Mouse (Mus musculus) spleen, postnatal 4 days (tissue): ENCODE measurements around the gene Cped1.
"Not testable (repeated sequence)": the region's sequence is repeated elsewhere in the genome, so short reads cannot be mapped to it uniquely, and the experiment has no call there.

ENCODE experiments used
- DNase-seq, 2 experiments: peaks; one replicate each; pipeline ENCODE4 v3.0.0; 2022; ENCODE audit warnings: low spot score in 2 of 2

Gene Cped1

GRCm38 (mm10) chr6:22026358-22026673 is 40.6 kb downstream of the Cped1 start:
- no peak for DNase-seq

- no peak for DNase-seq
These were observed 41.3 kb downstream of the Cped1 start for GRCm38 (mm10) chr6:22026761-22027594.

- no peak for DNase-seq
These were observed 42.1 kb downstream of the Cped1 start for GRCm38 (mm10) chr6:22027854-22028253.

- DNase-seq: no peak
These were observed 44.7 kb downstream of the Cped1 start for GRCm38 (mm10) chr6:22030381-22030780.

- DNase-seq: no peak
These were observed 47.5 kb downstream of the Cped1 start for GRCm38 (mm10) chr6:22033188-22033587.

- no peak for DNase-seq
These were observed 49.7 kb downstream of the Cped1 start for GRCm38 (mm10) chr6:22035408-22035807.

- DNase-seq: no peak
These were observed 50.2 kb downstream of the Cped1 start for GRCm38 (mm10) chr6:22035895-22036294.

- DNase-seq: no peak
These were observed 50.7 kb downstream of the Cped1 start for GRCm38 (mm10) chr6:22036396-22036795.

- no peak for DNase-seq
These were observed 51.2 kb downstream of the Cped1 start for GRCm38 (mm10) chr6:22036911-22037310.

- DNase-seq: no peak
These were observed 51.8 kb downstream of the Cped1 start for GRCm38 (mm10) chr6:22037441-22038050.

- DNase-seq: not testable (repeated sequence)
These were observed 54.0 kb downstream of the Cped1 start for GRCm38 (mm10) chr6:22039666-22040065.

- DNase-seq: no peak
These were observed 59.3 kb downstream of the Cped1 start for GRCm38 (mm10) chr6:22044880-22045605.

GRCm38 (mm10) chr6:22047101-22047500 is 61.4 kb downstream of the Cped1 start:
- no peak for DNase-seq

- DNase-seq: no peak
These were observed 63.4 kb downstream of the Cped1 start for GRCm38 (mm10) chr6:22049093-22049492.

GRCm38 (mm10) chr6:22051526-22051925 is 65.8 kb downstream of the Cped1 start:
- DNase-seq: no peak

GRCm38 (mm10) chr6:22053014-22053413 is 67.3 kb downstream of the Cped1 start:
- no peak for DNase-seq

- DNase-seq: no peak
These were observed 78.6 kb downstream of the Cped1 start for GRCm38 (mm10) chr6:22064341-22064740.

- no peak for DNase-seq
These were observed 85.0 kb downstream of the Cped1 start for GRCm38 (mm10) chr6:22070603-22071322.

- no peak for DNase-seq
These were observed 85.7 kb downstream of the Cped1 start for GRCm38 (mm10) chr6:22071323-22071840.

- DNase-seq: no peak
These were observed 87.0 kb downstream of the Cped1 start for GRCm38 (mm10) chr6:22072737-22073136.

GRCm38 (mm10) chr6:22074232-22075083 is 88.7 kb downstream of the Cped1 start:
- no peak for DNase-seq
